Comparison of ENCODE assay signal across 8 mouse cellular contexts in the genomic region with DNA sequence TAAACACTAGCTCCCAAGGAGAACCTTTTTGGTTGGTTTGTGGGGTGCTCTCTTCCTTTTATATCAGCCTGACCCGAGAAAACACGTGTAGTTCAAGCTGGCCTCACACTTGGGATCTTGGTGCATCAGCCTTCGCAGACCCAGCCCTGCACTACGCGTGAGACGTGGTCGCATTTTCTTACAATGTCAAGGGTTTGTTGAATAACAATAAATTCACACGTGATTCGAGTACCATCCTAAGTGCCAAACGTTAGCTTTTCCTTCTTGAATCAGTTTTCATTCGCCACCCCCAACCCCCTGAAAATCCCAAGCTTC. TPM values are rescaled to one million over a fixed set of nuclear protein-coding genes. Genes with fewer than 3 reads are reported as not detected.
A peak's percentile ranks its signal among the peaks of the same experiment; 100 is the strongest.
DNase-seq lines count a peak whose midpoint lies in the region; ATAC-seq and TF ChIP-seq lines count a peak whose summit lies in the region.

No protein-coding gene starts in this region.

- no peaks in the 10 kb centered on the region for H3K27me3 ChIP-seq in heart, adult 2 months (ENCODE audit: control insufficient read depth, insufficient read depth, low read length)
- H3K27me3 ChIP-seq in E14TG2a.4 (ENCODE audit: insufficient read depth, low read length) = no peaks in the 10 kb centered on the region
- H3K27me3 ChIP-seq in forebrain, embryonic 12.5 days = no peaks in the 10 kb centered on the region
- H3K27me3 ChIP-seq in liver, embryonic 15.5 days = no peaks in the 10 kb centered on the region

- peak overlapping the region; percentile 56 for H3K4me3 ChIP-seq in heart, adult 2 months
- H3K4me3 ChIP-seq in E14TG2a.4 (replicated peaks; ENCODE audit: low read length) = peak overlapping the region; percentile 96
- peak overlapping the region; percentile 77 for H3K4me3 ChIP-seq in forebrain, embryonic 12.5 days (replicated peaks)
- peak overlapping the region; percentile 73 for H3K4me3 ChIP-seq in liver, embryonic 15.5 days (replicated peaks)

- no peak for TF ChIP-seq POLR2A in heart, adult 2 months (IDR thresholded peaks at IDR 0.05; ENCODE audit: insufficient read depth, low read depth, low read length)

- ATAC-seq in forebrain, embryonic 12.5 days (ENCODE audit: low FRiP score) = peak; percentile 3; the same call in 1 of the 2 replicates
- peak; percentile 17 for ATAC-seq in liver, embryonic 15.5 days (ENCODE audit: insufficient read depth)

- intact Hi-C loops in heart, adult 2 months (cut with DNase I) = loop anchor here (5.0 kb wide), 1 partner anchor 67 kb away; no protein-coding TSS in a partner anchor
- intact Hi-C loops in heart, postnatal 25 days (cut with DNase I) = loop anchor here (5.0 kb wide), 1 partner anchor 67 kb away; no protein-coding TSS in a partner anchor

- no peak for TF ChIP-seq CTCF in heart, adult 2 months (IDR thresholded peaks at IDR 0.05)
- TF ChIP-seq CTCF in E14TG2a.4 (conservative IDR thresholded peaks at IDR 0.05; ENCODE audit: low read length) = no peak

- TF ChIP-seq EP300 in heart, adult 2 months (IDR thresholded peaks at IDR 0.05; ENCODE audit: insufficient read depth, low read depth, low read length) = no peak

- peak overlapping the region; percentile 84 for H3K27ac ChIP-seq in heart, adult 2 months
- H3K27ac ChIP-seq in forebrain, embryonic 12.5 days = peak overlapping the region; percentile 82
- H3K27ac ChIP-seq in liver, embryonic 15.5 days (replicated peaks) = peak overlapping the region; percentile 81

- no peaks in the 10 kb centered on the region for H3K9me3 ChIP-seq in E14TG2a.4 (ENCODE audit: low read length)
- no peaks in the 10 kb centered on the region for H3K9me3 ChIP-seq in forebrain, embryonic 12.5 days
- H3K9me3 ChIP-seq in liver, embryonic 15.5 days (replicated peaks) = no peaks in the 10 kb centered on the region

- 0 out of 2 replicates have a peak, but pooled peaks cover 2% of the 10 kb centered on the region for H3K79me2 ChIP-seq in heart, adult 2 months (replicated peaks; ENCODE audit: control insufficient read depth, insufficient read depth, low read length)

- peaks cover 5% of the 10 kb centered on the region for H3K4me1 ChIP-seq in heart, adult 2 months (ENCODE audit: control insufficient read depth, insufficient read depth, low read length)
- peaks cover 48% of the 10 kb centered on the region for H3K4me1 ChIP-seq in E14TG2a.4 (replicated peaks; ENCODE audit: low read depth, low read length)
- peaks cover 41% of the 10 kb centered on the region for H3K4me1 ChIP-seq in forebrain, embryonic 12.5 days
- H3K4me1 ChIP-seq in liver, embryonic 15.5 days (replicated peaks) = peaks cover 45% of the 10 kb centered on the region

- peak overlapping the region; percentile 82 for H3K4me2 ChIP-seq in forebrain, embryonic 12.5 days
- H3K4me2 ChIP-seq in liver, embryonic 15.5 days = peak overlapping the region; percentile 93

- peak overlapping the region; percentile 90 for H3K9ac ChIP-seq in heart, adult 2 months (ENCODE audit: low read depth, low read length)
- peak overlapping the region; percentile 85 for H3K9ac ChIP-seq in forebrain, embryonic 12.5 days
- peak overlapping the region; percentile 70 for H3K9ac ChIP-seq in liver, embryonic 15.5 days

- no peak for DNase-seq in heart, adult 2 months
- DNase-seq in heart, postnatal 25 days (ENCODE audit: low spot score) = no peak
- DNase-seq in urinary bladder, postnatal 36 days (ENCODE audit: low spot score in 2 of 2) = no peak
- DNase-seq in embryo, embryonic 11 days = no peak
- no peak for DNase-seq in Muller cell, postnatal 12 days (ENCODE audit: inconsistent ontology term)

- 2% methylated on average over 11 of the region's 11 CpGs for WGBS in heart, adult 2 months
- WGBS in forebrain, embryonic 12.5 days = 5% methylated on average over 11 of the region's 11 CpGs
- 4% methylated on average over 11 of the region's 11 CpGs for WGBS in liver, embryonic 15.5 days (ENCODE audit: insufficient replicate concordance)

- peaks cover 5% of the 10 kb centered on the region for H3K36me3 ChIP-seq in heart, adult 2 months (ENCODE audit: control insufficient read depth, insufficient read depth, low read length)
- peaks cover 36% of the 10 kb centered on the region for H3K36me3 ChIP-seq in E14TG2a.4 (ENCODE audit: insufficient read depth, low read length)
- peaks cover 29% of the 10 kb centered on the region for H3K36me3 ChIP-seq in forebrain, embryonic 12.5 days (replicated peaks)
- H3K36me3 ChIP-seq in liver, embryonic 15.5 days (replicated peaks) = peaks cover 30% of the 10 kb centered on the region

RNA-seq across cellular contexts. Expression of a gene that starts 14.0 kb away (rescaled TPM):
- total RNA-seq in heart, adult 2 months (2021) = 100 to 1,000 TPM; 101 to 111 TPM
- polyA plus RNA-seq in heart, adult 2 months (2012; rRNA removed) = 184 and 201 TPM in 2 replicates
- 100 to 1,000 TPM; 111 to 116 TPM for total RNA-seq in heart, postnatal 25 days (2021)
- polyA plus RNA-seq in forebrain, embryonic 12.5 days (2016; fragmentation: Nextera tagmentation; extraction: Ambion mirVana) = 96.3 and 108 TPM in 2 replicates
- 52.3 and 57.0 TPM in 2 replicates for polyA plus RNA-seq in liver, embryonic 15.5 days (2015; fragmentation: Nextera tagmentation; extraction: Ambion mirVana)
